Mouse (Mus musculus) erythroblast, embryonic 14.5 days (primary cell): ENCODE data around the gene 2410015M20Rik.

Experiments used
- GATA1 ChIP-seq: IDR thresholded peaks from 2 replicates; pipeline ENCODE4 v1.6.1; 2012; ENCODE audit warnings: low read length, inconsistent platforms, mixed read lengths
- TAL1 ChIP-seq: IDR thresholded peaks from 3 replicates; pipeline ENCODE4 v1.6.1; 2012; ENCODE audit warnings: low read length, inconsistent platforms, mixed read lengths

- TF ChIP-seq GATA1 (no peak), TAL1 (no peak)
These were observed 17.0 kb downstream of the 2410015M20Rik start for GRCm38 (mm10) chr17:56592553-56592952.
